Mouse (Mus musculus) lung, adult 2 months (tissue): ENCODE data around the gene Stub1.

Experiments
- CTCF ChIP-seq: fragments of 200-500 bp; IDR thresholded peaks from 2 replicates; pipeline ENCODE4 v1.5.1; 2011; ENCODE audit warnings: mild to moderate bottlenecking, low read length, control low read depth; ENCODE audit not compliant: insufficient read depth
- POLR2A ChIP-seq: fragments of 200-500 bp; IDR thresholded peaks from 2 replicates; pipeline ENCODE4 v1.6.1; 2011; ENCODE audit warnings: low read depth, mild to moderate bottlenecking, control low read depth, low read length, borderline replicate concordance; ENCODE audit errors: extremely low read depth

- TF ChIP-seq CTCF (no peak), POLR2A (0 out of 2 replicates have a peak, but pooled peaks have one; percentile 22)
These were observed 40.6 kb downstream of the Stub1 start, which contains the start of gene Fam173a for GRCm38 (mm10) chr17:25792615-25793014.
